Comparison of ENCODE assay signal across 29 mouse cellular contexts in the genomic region with DNA sequence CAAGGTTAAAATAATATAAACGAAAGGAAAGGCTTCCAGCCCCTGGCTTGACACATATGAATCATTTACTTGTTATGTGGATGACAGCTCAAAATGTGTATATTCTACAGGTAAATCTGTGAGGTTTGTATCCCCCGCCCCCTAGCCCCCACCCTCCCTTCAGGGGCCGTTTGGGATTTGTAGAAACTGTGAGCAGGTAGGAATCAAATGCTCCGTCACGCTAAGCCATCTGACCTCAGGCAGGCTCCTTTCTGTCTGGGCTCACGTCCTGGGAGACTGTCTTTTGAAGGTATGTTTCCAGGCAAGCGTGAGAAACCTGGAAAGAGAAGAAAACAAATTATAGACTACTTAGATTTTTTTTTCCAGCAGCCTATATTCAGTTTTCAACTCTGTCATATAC. TPM values are rescaled to one million over a fixed set of nuclear protein-coding genes. Genes with fewer than 3 reads are reported as not detected.
"Had no signal": no experiment of that assay in that cellular context is flagged by ENCODE, and none has a peak within 500 bp of the region (broad histone marks: within the 10 kb centered on the region; RNA-seq: fewer than 3 reads in every experiment).

No protein-coding gene starts in this region.

- H3K4me2 ChIP-seq: heart, embryonic 12.5 days; hindbrain, embryonic 12.5 days; hindbrain, embryonic 14.5 days; intestine, embryonic 15.5 days; kidney, embryonic 15.5 days; limb, embryonic 12.5 days; liver, embryonic 11.5 days; liver, embryonic 13.5 days; liver, embryonic 15.5 days had no signal

- H3K9ac ChIP-seq: heart, embryonic 12.5 days; hindbrain, embryonic 12.5 days; hindbrain, embryonic 14.5 days; intestine, embryonic 15.5 days; kidney, embryonic 15.5 days; limb, embryonic 12.5 days; liver, embryonic 13.5 days; liver, embryonic 15.5 days had no signal

- H3K4me3 ChIP-seq: gastrocnemius, adult 2 months; heart, embryonic 10.5 days; heart, embryonic 12.5 days; hindbrain, embryonic 10.5 days; hindbrain, embryonic 12.5 days; intestine, embryonic 15.5 days; kidney, embryonic 15.5 days; layer of hippocampus, adult 2 months; limb, embryonic 10.5 days; limb, embryonic 12.5 days; liver, embryonic 13.5 days; liver, embryonic 15.5 days had no signal

- H3K27ac ChIP-seq: gastrocnemius, adult 2 months; heart, embryonic 10.5 days; hindbrain, embryonic 10.5 days; hindbrain, embryonic 12.5 days; hindbrain, embryonic 14.5 days; intestine, embryonic 15.5 days; kidney, embryonic 15.5 days; kidney, postnatal 0 days; layer of hippocampus, adult 2 months; limb, embryonic 10.5 days; limb, embryonic 12.5 days; liver, embryonic 13.5 days; liver, embryonic 15.5 days had no signal

- ATAC-seq: hindbrain, embryonic 16.5 days; inflammation-experienced regulatory T-cells, adult 6 months; intestine, embryonic 15.5 days; intestine, postnatal 0 days had no signal

- H3K36me3 ChIP-seq: heart, embryonic 10.5 days; heart, embryonic 12.5 days; hindbrain, embryonic 10.5 days; hindbrain, embryonic 12.5 days; intestine, embryonic 15.5 days; kidney, embryonic 15.5 days; limb, embryonic 10.5 days; limb, embryonic 12.5 days; liver, embryonic 13.5 days; liver, embryonic 15.5 days had no signal

- H3K9me3 ChIP-seq: heart, embryonic 10.5 days; heart, embryonic 12.5 days; hindbrain, embryonic 10.5 days; hindbrain, embryonic 12.5 days; intestine, embryonic 15.5 days; kidney, embryonic 15.5 days; limb, embryonic 10.5 days; limb, embryonic 12.5 days; liver, embryonic 13.5 days; liver, embryonic 15.5 days had no signal

- H3K4me1 ChIP-seq: intestine, embryonic 15.5 days; limb, embryonic 10.5 days; liver, embryonic 13.5 days; liver, embryonic 15.5 days had no signal

- H3K27me3 ChIP-seq: heart, embryonic 12.5 days; hindbrain, embryonic 12.5 days; intestine, embryonic 15.5 days; kidney, embryonic 15.5 days; limb, embryonic 12.5 days; liver, embryonic 13.5 days; liver, embryonic 15.5 days had no signal

- DNase-seq: gastrocnemius, adult 2 months; gastrocnemius, postnatal 10 days; gastrocnemius, postnatal 25 days; heart, adult 18-20 months; heart, postnatal 10 days; heart, postnatal 4 days; kidney, adult 18-20 months; kidney, adult 9 months; kidney, postnatal 14 days; kidney, postnatal 4 days; layer of hippocampus, postnatal 36 days; liver; liver, embryonic 13.5 days had no signal

RNA-seq across cellular contexts. Expression of a gene that starts 48.0 kb away (rescaled TPM):
- polyA plus RNA-seq: hindbrain, embryonic 14.5 days; inflammation-experienced regulatory T-cells, adult 6 months had no signal
